Mouse (Mus musculus): ENCODE results near the gene Ccdc86.
A peak's percentile ranks its signal among the peaks of the same experiment; 100 is the strongest.

The Ccdc86 gene

GRCm38 (mm10) chr19:10914291-10914690, 34.8 kb downstream of the Ccdc86 start:
- DNase-seq (ENCODE audit: low read depth, low spot score), result no peak

DNA sequence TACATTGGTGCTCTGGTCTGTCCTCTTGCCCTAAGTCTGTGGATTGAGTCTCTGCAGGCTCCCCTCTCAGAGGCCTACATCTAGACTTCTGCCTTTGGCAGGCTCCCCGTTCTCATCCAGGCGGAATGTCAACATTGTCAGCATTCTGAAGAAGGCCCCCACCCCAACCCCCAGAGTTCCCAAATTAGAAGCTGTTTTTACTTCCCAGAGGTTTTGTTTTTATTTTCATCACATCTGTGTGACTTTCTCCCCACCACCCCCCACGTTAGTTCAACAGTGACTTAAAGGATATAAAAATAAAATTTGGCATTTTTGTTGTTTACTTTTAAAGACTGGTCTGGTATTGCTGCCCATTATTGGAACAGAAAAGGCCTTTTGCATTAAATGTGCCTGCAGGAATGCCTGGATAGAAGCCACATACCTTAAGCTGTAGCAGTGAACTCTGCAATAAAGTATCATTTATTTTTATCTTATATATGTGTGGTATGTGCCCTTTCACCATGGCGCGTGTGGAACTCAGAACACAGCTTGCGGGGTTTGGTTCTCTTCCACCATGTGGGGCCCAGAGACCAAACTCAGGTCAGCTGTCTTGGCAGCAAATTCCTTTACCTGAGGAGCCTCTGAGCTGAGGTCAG, 39.9 kb downstream of the Ccdc86 start:
- peak; percentile 15 for DNase-seq (ENCODE audit: low read depth, low spot score)

DNA sequence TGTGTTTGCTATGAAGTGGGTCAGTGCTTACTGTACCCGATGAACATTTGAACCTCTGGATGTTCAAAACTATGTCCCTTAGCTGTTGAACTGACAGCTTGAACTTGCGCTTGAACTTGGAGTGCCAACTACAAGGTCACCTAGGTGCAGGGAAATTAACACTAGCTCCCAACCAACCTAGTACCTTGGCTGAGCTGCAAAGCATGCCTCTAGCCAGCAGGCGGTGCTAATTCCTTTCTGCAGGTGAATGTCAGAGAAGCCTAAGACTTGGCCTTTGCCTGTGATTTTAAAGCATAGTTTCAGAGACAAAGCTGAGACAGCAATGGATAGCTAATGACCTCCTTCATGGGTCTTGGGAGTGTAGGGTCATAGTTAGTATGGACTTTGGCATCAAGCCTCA, 41.2 kb downstream of the Ccdc86 start:
- peak; percentile 41 for DNase-seq (ENCODE audit: low read depth, low spot score)

GRCm38 (mm10) chr19:10905728-10906000, 43.4 kb downstream of the Ccdc86 start:
- no peak for DNase-seq (ENCODE audit: low read depth, low spot score)

GRCm38 (mm10) chr19:10904927-10905727, 43.9 kb downstream of the Ccdc86 start:
- no peak for DNase-seq (ENCODE audit: low read depth, low spot score)

DNA sequence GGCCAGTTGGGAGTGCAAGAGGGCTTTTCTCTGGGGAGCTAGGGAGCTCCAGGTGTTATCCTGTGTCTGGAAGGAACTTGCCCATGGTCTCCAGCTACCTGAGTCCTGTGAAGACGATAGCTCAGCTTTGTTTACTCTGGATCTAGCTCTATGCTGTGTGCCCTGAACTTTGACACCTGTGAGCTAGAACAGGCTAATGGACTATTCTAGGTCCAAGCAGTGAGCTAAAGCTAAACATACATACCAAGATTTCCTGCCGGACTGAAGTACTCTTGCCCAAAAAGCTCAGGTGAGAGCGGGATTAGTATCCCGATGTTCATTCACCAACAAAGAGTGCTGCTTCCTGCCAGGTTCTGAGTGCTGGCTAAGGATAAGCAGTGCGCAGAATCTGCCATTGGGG, 44.6 kb downstream of the Ccdc86 start:
- DNase-seq (ENCODE audit: low read depth, low spot score), result no peak

DNA sequence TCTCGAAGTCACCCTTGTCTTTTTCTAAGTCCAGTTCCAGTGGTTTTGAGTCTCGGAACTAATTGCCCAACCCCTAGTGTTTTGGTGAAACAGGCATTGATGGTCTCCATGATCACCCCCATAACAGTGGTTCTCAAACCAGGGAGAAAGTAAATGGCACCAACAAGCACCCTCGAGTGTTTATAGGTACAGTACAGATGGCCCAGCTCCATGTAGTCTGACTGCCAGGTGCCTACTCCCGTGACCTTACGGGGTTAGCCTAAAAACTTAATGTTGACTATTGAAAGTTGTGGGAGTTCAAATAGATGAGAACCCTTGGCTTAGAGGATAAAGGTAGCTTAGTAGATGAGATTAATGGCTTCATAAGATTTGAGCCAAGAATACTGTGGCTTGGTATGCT, 48.0 kb downstream of the Ccdc86 start:
- DNase-seq (ENCODE audit: low read depth, low spot score), result no peak

GRCm38 (mm10) chr19:10900315-10900714, 48.8 kb downstream of the Ccdc86 start:
- no peak for DNase-seq (ENCODE audit: low read depth, low spot score)

DNA sequence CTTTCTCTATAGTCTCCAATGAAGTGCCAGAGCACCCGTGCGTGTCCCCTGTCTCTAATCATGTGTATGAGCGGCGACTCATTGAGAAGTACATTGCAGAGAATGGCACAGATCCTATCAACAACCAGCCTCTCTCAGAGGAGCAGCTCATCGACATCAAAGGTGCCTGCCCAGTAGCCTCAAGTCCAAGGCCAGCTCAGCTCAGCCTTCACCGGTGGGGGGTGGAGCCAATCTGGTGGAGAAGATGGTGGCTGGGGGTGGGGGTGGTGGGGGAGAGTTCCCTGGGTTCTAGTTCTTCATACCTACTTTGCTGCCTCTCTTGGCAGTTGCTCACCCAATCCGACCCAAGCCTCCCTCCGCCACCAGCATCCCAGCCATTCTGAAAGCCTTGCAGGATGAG, 51.6 kb downstream of the Ccdc86 start:
- DNase-seq (ENCODE audit: low read depth, low spot score), result no peak

- DNase-seq (ENCODE audit: low read depth, low spot score), result no peak
Measured at GRCm38 (mm10) chr19:10896849-10897248, 52.2 kb downstream of the Ccdc86 start.

DNA sequence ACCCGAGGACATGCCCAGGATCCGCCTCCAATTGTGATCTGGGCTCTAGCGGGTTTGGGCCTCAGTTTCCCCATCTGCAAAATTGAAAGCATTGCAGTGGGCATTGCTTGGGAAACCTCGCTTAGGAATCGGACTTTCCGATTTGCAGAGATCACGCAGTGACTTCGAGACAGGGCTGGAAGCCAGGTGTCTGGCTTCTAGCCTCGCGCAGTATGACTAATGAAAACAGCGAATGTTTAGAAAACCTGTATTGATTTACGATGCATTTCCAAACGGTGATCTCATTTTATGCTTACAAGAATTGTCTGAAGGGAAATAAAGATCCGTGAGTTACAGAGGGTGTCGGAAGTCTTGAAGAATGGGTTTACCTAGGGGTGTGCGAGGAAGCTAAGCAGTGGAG, 53.4 kb downstream of the Ccdc86 start:
- DNase-seq (ENCODE audit: low read depth, low spot score), result peak; percentile 36

DNA sequence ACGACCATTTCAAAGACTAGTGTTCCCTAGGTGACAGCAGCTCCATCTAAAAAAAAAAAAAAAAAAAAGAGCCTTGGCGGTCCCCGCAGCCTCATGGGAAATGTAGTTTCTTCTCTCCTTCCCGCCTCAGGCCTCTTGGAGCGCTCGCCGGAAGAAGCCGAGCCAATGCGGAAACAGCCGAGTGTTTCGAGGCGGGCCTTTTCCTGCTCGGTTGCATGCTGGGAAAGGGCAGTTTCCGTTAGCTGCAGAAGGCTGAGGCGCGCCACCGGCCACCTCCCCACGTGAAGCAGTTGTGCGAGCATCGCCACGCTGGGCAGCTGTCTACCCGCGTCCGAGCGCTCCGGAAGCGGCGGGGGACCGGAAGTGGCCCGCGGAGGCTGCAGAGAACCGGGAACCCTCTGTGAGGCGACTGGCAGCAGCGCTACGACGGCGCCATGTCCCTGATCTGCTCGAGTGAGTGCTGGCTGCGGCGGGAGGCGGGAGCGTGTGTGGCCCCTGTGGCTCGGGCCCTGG, 54.0 kb downstream of the Ccdc86 start, which contains the start of gene Prpf19:
Gene Prpf19 (plus strand): TSS at position 216 of the 513 bp plus-strand sequence.
- peak; percentile 98 for DNase-seq (ENCODE audit: low read depth, low spot score)

DNA sequence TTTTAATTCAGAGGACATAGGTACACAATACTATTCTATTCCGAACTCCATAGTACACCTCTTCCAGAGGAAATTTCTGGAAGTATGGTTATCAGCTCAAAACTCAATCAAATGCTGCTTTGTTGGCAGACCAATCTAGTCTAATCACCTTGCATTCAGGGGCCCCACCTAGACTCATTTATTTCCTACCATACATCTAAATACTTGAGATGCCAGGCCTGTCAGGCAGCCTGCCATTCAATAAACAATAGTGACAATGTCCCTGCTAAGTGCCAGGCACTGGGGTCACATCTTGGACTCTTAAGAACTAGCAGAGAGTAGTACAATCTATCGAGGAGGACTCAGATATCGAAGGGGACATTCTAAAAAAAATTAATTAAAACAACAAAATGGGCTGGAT, 56.9 kb downstream of the Ccdc86 start:
- DNase-seq (ENCODE audit: low read depth, low spot score), result no peak
